Mouse (Mus musculus) liver, embryonic 16.5 days (tissue): Measurements from ENCODE around the gene Arhgap23. TPM values are rescaled to one million over a fixed set of nuclear protein-coding genes. Genes with fewer than 3 reads are reported as not detected.

Experiments
- ATAC-seq: fragments of 200-750 bp; cut with Nextera tagmentation; 2 replicates; pipeline ENCODE4 v1.8.0; 2017; ENCODE audit warnings: low read depth, mild to moderate bottlenecking, moderate number of reproducible peaks, moderate library complexity
- H3K27ac ChIP-seq: fragments of 300-500 bp; sonication (generic); 2 replicates; pipeline ENCODE4 v1.5.1; 2014; ENCODE audit warnings: mild to moderate bottlenecking, low read length
- H3K27me3 ChIP-seq: fragments of 300-500 bp; sonication (generic); 2 replicates; pipeline ENCODE4 v1.6.1; 2014; ENCODE audit warnings: low read depth, low read length, mixed read lengths; ENCODE audit not compliant: control insufficient read depth, insufficient read depth
- H3K36me3 ChIP-seq: fragments of 300-500 bp; sonication (generic); 2 replicates; pipeline ENCODE4 v1.6.1; 2014; ENCODE audit warnings: mild to moderate bottlenecking; ENCODE audit not compliant: control insufficient read depth, insufficient read depth
- H3K4me1 ChIP-seq: fragments of 300-500 bp; sonication (generic); 2 replicates; pipeline ENCODE4 v1.6.1; 2014; ENCODE audit warnings: low read depth, low read length, mixed read lengths; ENCODE audit not compliant: control insufficient read depth
- H3K4me2 ChIP-seq: fragments of 300-500 bp; sonication (generic); 2 replicates; pipeline ENCODE4 v1.6.1; 2014; ENCODE audit warnings: low read depth, low read length, mixed read lengths
- H3K4me3 ChIP-seq: fragments of 300-500 bp; sonication (generic); 2 replicates; pipeline ENCODE4 v1.5.1; 2014; ENCODE audit warnings: low read depth, mild to moderate bottlenecking, low read length
- H3K9ac ChIP-seq: fragments of 300-500 bp; sonication (generic); 2 replicates; pipeline ENCODE4 v1.6.1; 2014; ENCODE audit warnings: low read depth, low read length
- H3K9me3 ChIP-seq: fragments of 300-500 bp; sonication (generic); replicated peaks from 2 replicates; pipeline ENCODE4 v1.6.1; 2016; ENCODE audit warnings: low read length; ENCODE audit not compliant: control insufficient read depth
- WGBS: fragments of 180-500 bp; shearing (Covaris S2); extraction: QIAGEN DNeasy Blood & Tissue Kit; methylation state at CpG from one replicate; pipeline ENCODE4 v1.1.7; 2014; ENCODE audit not compliant: insufficient replicate concordance; 5-methylcytosine and 5-hydroxymethylcytosine counted together
- polyA plus RNA-seq: library from polyadenylated mRNA; unstranded; fragments of >200 nt; fragmentation: Nextera tagmentation; extraction: Ambion mirVana; gene quantifications from 2 replicates; pipeline ENCODE4 v1.2.1, GENCODE M21; 2015

Arhgap23 gene
- 4.8 and 5.4 TPM in 2 replicates for polyA plus RNA-seq

GRCm38 (mm10) chr11:97415330-97415711, at the start of gene Arhgap23:
TSS of gene Arhgap23 (plus strand) at chr11:97415533.
- Histone ChIP-seq H3K4me2 (peak within 1 kb of the TSS; percentile 99), H3K9me3 (no peaks in the 10 kb centered on the region), H3K36me3 (no peaks in the 10 kb centered on the region), H3K27ac (peak within 1 kb of the TSS; percentile 70), H3K27me3 (no peaks in the 10 kb centered on the region), H3K9ac (peak within 1 kb of the TSS; percentile 90), H3K4me1 (peaks cover 43% of the 10 kb centered on the region), H3K4me3 (peak within 1 kb of the TSS; percentile 90)
- peak; percentile 89 for ATAC-seq
- 0% methylated on average over 29 of the region's 29 CpGs for WGBS

GRCm38 (mm10) chr11:97365556-97365955, 49.8 kb upstream of the Arhgap23 start:
- H3K9ac ChIP-seq: no peak overlapping the region
- no peak overlapping the region for H3K4me3 ChIP-seq
- no peak for ATAC-seq
- H3K4me1 ChIP-seq: peaks cover 30% of the 10 kb centered on the region
- no peak overlapping the region for H3K27ac ChIP-seq
- H3K36me3 ChIP-seq: no peaks in the 10 kb centered on the region
- no peak overlapping the region for H3K4me2 ChIP-seq
- no peaks in the 10 kb centered on the region for H3K27me3 ChIP-seq
- WGBS: 61% methylated on average over 1 of the region's 1 CpGs
- no peaks in the 10 kb centered on the region for H3K9me3 ChIP-seq

- no peak for ATAC-seq
Observed at GRCm38 (mm10) chr11:97368501-97368900, 46.8 kb upstream of the Arhgap23 start.

GRCm38 (mm10) chr11:97370329-97371091, 44.8 kb upstream of the Arhgap23 start:
- H3K4me1 ChIP-seq: peaks cover 1% of the 10 kb centered on the region
- no peak overlapping the region for H3K27ac ChIP-seq
- no peaks in the 10 kb centered on the region for H3K9me3 ChIP-seq
- H3K9ac ChIP-seq: no peak overlapping the region
- no peak overlapping the region for H3K4me3 ChIP-seq
- no peak for ATAC-seq
- H3K4me2 ChIP-seq: no peak overlapping the region
- no peaks in the 10 kb centered on the region for H3K27me3 ChIP-seq
- H3K36me3 ChIP-seq: 0 out of 2 replicates have a peak, but pooled peaks cover 3% of the 10 kb centered on the region
- 86% methylated on average over 7 of the region's 7 CpGs for WGBS

More at GRCm38 (mm10) chr11:97368501-97368900, 46.8 kb upstream of the Arhgap23 start:
- Histone ChIP-seq H3K9ac (no peak overlapping the region), H3K4me1 (peaks cover 21% of the 10 kb centered on the region), H3K27ac (no peak overlapping the region), H3K36me3 (no peaks in the 10 kb centered on the region), H3K9me3 (no peaks in the 10 kb centered on the region), H3K4me3 (no peak overlapping the region), H3K27me3 (no peaks in the 10 kb centered on the region), H3K4me2 (no peak overlapping the region)
- 75% methylated on average over 5 of the region's 5 CpGs for WGBS

GRCm38 (mm10) chr11:97372159-97372864, 43.0 kb upstream of the Arhgap23 start:
- Histone ChIP-seq H3K9ac (no peak overlapping the region), H3K27ac (no peak overlapping the region), H3K4me2 (no peak overlapping the region), H3K4me1 (no peaks in the 10 kb centered on the region), H3K27me3 (no peaks in the 10 kb centered on the region), H3K9me3 (no peaks in the 10 kb centered on the region), H3K36me3 (0 out of 2 replicates have a peak, but pooled peaks cover 3% of the 10 kb centered on the region), H3K4me3 (no peak overlapping the region)
- 75% methylated on average over 6 of the region's 6 CpGs for WGBS
- no peak for ATAC-seq

- Histone ChIP-seq H3K9ac (no peak overlapping the region), H3K27ac (no peak overlapping the region), H3K36me3 (0 out of 2 replicates have a peak, but pooled peaks cover 3% of the 10 kb centered on the region), H3K27me3 (no peaks in the 10 kb centered on the region), H3K9me3 (no peaks in the 10 kb centered on the region), H3K4me1 (no peaks in the 10 kb centered on the region), H3K4me3 (no peak overlapping the region), H3K4me2 (no peak overlapping the region)
- ATAC-seq: no peak
- WGBS: 79% methylated on average over 2 of the region's 2 CpGs
Observed at GRCm38 (mm10) chr11:97373402-97373801, 41.9 kb upstream of the Arhgap23 start.

- H3K4me3 ChIP-seq: no peak overlapping the region
- H3K4me1 ChIP-seq: no peaks in the 10 kb centered on the region
- H3K9ac ChIP-seq: no peak overlapping the region
- no peak overlapping the region for H3K4me2 ChIP-seq
- no peaks in the 10 kb centered on the region for H3K27me3 ChIP-seq
- 0 out of 2 replicates have a peak, but pooled peaks cover 1% of the 10 kb centered on the region for H3K36me3 ChIP-seq
- ATAC-seq: no peak
- WGBS: 64% methylated on average over 3 of the region's 3 CpGs
- no peak overlapping the region for H3K27ac ChIP-seq
- H3K9me3 ChIP-seq: no peaks in the 10 kb centered on the region
Observed at GRCm38 (mm10) chr11:97380036-97380435, 35.3 kb upstream of the Arhgap23 start.

- Histone ChIP-seq H3K9ac (no peak overlapping the region), H3K36me3 (no peaks in the 10 kb centered on the region), H3K27ac (no peak overlapping the region), H3K27me3 (no peaks in the 10 kb centered on the region), H3K4me3 (no peak overlapping the region), H3K9me3 (no peaks in the 10 kb centered on the region), H3K4me1 (no peaks in the 10 kb centered on the region), H3K4me2 (no peak overlapping the region)
- WGBS: 83% methylated on average over 2 of the region's 2 CpGs
- ATAC-seq: no peak; the same call in 1 of the 2 replicates
Observed at GRCm38 (mm10) chr11:97383017-97383416, 32.3 kb upstream of the Arhgap23 start.

GRCm38 (mm10) chr11:97383764-97384163, 31.6 kb upstream of the Arhgap23 start:
- H3K27ac ChIP-seq: no peak overlapping the region
- ATAC-seq: no peak
- no peaks in the 10 kb centered on the region for H3K27me3 ChIP-seq
- no peaks in the 10 kb centered on the region for H3K9me3 ChIP-seq
- no peak overlapping the region for H3K9ac ChIP-seq
- H3K4me3 ChIP-seq: no peak overlapping the region
- no peak overlapping the region for H3K4me2 ChIP-seq
- no peaks in the 10 kb centered on the region; the same call in 1 of the 2 replicates for H3K36me3 ChIP-seq
- WGBS: 67% methylated on average over 2 of the region's 2 CpGs
- H3K4me1 ChIP-seq: no peaks in the 10 kb centered on the region
